Mouse (Mus musculus) lung, adult 2 months (tissue): Measurements from ENCODE around the gene Ddx42.

Experiments used
- CTCF ChIP-seq: fragments of 200-500 bp; IDR thresholded peaks from 2 replicates; pipeline ENCODE4 v1.5.1; 2011; ENCODE audit warnings: mild to moderate bottlenecking, low read length, control low read depth; ENCODE audit not compliant: insufficient read depth
- POLR2A ChIP-seq: fragments of 200-500 bp; IDR thresholded peaks from 2 replicates; pipeline ENCODE4 v1.6.1; 2011; ENCODE audit warnings: low read depth, mild to moderate bottlenecking, control low read depth, low read length, borderline replicate concordance; ENCODE audit errors: extremely low read depth

GRCm38 (mm10) chr11:106286206-106286605 is 69.5 kb downstream of the Ddx42 start:
- TF ChIP-seq POLR2A (no peak), CTCF (no peak)
